Mouse (Mus musculus): ENCODE measurements at regions not wholly inside any gene's neighbourhood (a gene's known extent, or its start where the extent isn't known, plus 50 kb on each side); places are given as distances from the start of the nearest gene placed in this dataset.
"Not testable (repeated sequence)": the region's sequence is repeated elsewhere in the genome, so short reads cannot be mapped to it uniquely, and the experiment has no call there.

DNA sequence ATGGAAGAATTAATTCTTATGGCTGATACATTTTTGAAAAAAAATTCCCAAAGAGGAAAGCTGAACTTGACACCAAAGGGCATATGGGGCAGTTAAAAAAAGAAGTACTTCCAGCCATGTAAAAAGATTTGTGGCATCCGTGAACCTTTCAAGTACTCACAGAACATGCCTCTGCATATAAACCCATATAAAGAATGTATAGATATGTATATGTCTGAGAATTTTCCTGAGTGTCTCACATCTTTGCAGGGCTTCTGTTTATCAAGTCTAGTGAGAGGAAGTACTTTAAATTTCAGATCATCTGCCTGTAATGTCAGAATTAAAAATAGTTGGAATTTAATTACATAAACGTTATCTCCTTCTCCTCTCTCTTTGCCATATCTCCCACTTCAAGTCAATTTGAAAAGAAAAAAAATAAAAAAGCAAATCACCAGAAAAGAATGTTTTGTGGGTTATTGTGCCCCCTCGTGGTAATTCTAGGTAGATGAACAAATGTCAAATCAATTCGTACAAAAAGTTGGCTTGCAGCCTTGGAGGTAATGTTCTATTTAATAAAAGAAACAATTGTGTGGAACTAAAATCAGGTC, 400.4 kb downstream of the Trib2 start:
- intact Hi-C loops (cut with DNase I) = no loop called here
- H3K27ac ChIP-seq = no peak overlapping the region
- peak; percentile 11; the same call in 1 of the 2 replicates for TF ChIP-seq CTCF (IDR thresholded peaks at IDR 0.05)
- no peak overlapping the region for H3K4me3 ChIP-seq
- no peak for DNase-seq

DNA sequence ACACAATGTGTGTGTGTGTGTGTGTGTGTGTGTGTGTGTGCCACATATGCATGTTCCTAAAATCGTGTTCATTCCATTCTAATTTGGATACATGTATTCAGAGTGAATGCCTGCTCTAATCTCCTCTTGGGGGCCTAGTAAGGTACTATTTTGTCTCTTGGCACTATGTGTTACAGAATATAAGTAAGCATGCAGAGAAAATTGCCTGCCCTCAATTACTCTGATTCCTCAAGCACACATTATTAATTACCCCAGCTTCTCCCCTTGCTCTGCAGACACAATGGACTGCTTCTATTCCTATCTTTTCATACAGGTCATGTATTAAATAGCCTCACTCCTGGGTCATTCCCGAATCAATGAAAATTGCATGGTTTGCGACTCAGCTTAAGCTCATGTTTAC, 406.3 kb downstream of the Trib2 start:
- Histone ChIP-seq H3K27ac (no peak overlapping the region), H3K4me3 (no peak overlapping the region)
- intact Hi-C loops (cut with DNase I) = no loop called here
- DNase-seq = no peak
- TF ChIP-seq CTCF (IDR thresholded peaks at IDR 0.05) = no peak

DNA sequence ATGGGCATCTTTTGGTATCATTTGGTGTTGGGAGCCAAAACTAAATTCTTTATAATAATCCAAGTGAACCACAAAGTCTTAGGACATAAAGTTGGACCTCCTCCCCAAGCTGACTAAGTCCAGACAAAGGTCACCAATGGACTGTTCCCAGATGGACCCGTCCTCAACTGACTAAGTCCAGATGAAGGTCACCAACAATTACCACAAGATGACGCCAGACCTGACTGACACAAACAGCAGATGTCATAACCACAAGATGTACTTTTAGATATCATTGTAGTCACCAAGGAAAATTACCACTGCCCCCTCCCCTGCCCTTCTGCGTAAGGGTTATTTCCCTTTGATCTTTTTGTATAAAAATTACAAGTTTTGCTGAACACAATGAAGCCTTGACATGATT, 409.1 kb downstream of the Trib2 start:
- H3K27ac ChIP-seq; intact Hi-C loops (cut with DNase I); DNase-seq; H3K4me3 ChIP-seq: not testable (repeated sequence)

DNA sequence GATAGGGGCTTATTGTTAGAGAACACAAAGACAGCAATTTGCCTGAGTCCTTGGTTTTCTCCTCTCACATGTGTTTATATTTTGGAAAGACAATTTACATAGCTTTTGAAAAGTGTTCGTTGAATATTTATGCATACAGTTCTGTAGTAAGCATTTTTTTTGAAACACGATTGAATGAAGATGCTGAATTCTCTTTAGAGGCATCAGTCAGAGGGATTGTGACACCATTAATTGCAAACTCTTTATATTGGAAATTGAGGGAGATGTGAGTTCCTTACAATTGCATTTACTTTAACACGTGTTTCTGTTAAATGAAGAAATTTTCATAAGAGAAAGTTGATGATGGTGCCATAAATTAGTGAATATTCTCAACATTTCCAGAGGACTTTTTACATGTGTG, 424.1 kb downstream of the Trib2 start:
- Histone ChIP-seq H3K27ac (no peak overlapping the region), H3K4me3 (no peak overlapping the region)
- TF ChIP-seq CTCF (IDR thresholded peaks at IDR 0.05) = no peak
- DNase-seq = no peak
- intact Hi-C loops (cut with DNase I) = no loop called here

DNA sequence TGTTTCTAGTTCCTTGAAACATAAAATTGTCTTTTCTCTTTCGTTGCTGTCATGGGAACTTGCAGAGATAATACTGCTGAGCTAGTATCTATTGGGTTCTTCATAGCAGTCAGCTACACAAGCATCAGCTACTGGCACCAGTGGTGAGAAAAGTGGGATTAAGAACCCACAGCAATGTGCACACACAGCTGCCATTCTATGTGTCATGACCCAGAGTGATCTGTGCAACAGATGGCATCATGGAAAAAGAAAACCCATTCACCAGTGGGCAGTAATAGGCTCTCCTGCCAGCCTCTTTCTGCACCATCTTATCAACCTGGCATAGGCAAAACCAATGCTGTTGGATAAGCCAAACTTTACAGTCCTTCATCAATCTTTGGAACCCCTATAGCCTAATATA, 428.1 kb downstream of the Trib2 start:
- DNase-seq = no peak
- intact Hi-C loops (cut with DNase I) = no loop called here
- TF ChIP-seq CTCF (IDR thresholded peaks at IDR 0.05) = no peak

DNA sequence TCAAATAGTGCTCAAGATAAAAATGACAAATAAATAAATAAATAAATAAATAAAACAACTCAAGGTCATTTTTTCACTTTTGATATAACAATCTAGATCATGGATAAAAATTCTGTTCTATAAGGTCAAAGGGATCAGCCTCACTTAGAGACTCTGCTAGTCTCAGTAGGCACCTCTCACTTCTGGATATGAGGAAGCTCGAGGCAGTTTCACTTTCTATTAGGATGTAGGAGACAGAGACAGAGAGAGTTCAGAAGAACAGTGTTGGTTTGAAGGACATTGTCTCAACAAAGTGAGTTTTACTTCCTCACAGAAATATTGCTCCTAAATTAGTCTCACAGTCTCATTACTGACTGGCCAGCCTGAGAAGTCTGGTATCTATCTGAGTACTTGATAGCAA, 458.9 kb downstream of the Trib2 start:
- DNase-seq = no peak
- intact Hi-C loops (cut with DNase I) = no loop called here
- no peak overlapping the region for H3K27ac ChIP-seq
- no peak for TF ChIP-seq CTCF (IDR thresholded peaks at IDR 0.05)
- no peak overlapping the region for H3K4me3 ChIP-seq

More for the DNA sequence above, 428.1 kb downstream of the Trib2 start:
- Histone ChIP-seq H3K27ac (no peak overlapping the region), H3K4me3 (no peak overlapping the region)

DNA sequence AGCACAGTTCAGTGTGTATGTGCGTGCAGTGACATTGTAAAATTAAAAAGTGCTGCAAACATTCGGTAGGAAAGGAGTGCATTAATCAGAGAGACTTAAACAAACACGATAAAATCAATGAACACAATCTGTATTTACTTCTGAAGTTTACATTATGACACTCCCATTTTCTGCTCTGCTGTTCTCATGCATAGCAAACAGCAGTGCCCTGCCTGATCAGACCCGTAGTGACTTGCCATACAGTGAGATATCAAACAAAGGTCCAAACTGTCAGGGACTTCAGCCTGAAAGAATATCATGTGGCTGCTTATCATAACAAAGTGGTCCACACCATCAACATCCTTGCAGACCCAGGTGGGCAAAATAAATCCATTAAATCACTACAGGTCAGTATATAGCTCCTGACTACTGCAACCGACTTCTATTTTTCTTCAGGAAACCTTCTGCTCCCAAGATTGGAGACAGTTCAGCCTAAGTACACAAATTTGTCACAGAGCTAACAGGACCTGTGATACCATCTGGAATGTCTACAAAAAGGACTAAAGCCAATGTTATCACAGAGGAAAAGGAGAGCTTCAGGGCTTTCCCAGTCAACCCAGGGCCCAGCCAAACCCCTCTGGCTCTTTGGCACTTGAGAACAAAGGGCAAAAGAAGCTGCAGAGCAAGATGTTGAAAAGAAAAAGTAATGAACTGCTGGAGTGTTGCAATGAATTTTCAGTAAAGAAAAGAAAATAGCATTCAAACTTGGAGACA, 495.8 kb downstream of the Trib2 start:
- intact Hi-C loops (cut with DNase I) = no loop called here
- Histone ChIP-seq H3K4me3 (no peak overlapping the region), H3K27ac (no peak overlapping the region)
- no peak for DNase-seq
- TF ChIP-seq CTCF (IDR thresholded peaks at IDR 0.05) = no peak

DNA sequence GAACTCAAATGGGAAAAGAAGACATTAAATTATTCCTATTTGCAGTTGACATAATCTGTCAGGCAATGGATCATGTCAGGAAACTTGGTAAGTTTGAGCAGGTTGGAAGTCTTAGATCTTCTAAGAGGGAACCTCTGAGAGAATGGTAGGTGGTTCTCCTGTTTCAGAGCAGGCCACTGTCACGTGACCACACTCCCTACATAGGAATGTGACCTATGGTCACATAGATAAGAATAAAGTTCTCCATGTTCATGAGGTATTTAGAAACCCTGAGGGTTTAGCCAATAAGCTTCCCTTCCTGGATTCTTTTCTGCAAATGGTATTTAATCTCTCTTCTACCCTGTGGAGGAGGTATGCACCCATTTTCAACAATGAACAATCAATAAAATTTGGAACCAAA, 497.1 kb downstream of the Trib2 start:
- intact Hi-C loops (cut with DNase I) = no loop called here

DNA sequence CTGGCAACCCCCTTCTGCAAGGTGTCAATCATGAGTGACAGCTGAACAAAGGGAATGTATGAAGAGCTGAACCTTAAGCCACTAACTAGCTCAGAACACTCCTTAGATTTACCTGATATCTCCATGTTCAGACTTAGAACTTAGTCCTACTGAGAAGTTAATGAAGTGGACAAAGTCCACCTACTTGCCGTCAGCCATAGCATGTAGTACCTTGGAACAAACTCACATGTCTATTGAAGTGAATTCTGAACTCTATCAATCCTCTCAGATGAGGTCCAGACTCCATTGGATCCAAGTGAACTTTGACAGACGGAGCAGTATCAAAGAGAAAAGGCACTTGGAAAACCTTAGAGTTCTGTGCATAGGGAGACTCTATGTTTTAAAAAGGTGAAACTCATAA, 521.8 kb downstream of the Trib2 start:
- TF ChIP-seq CTCF (IDR thresholded peaks at IDR 0.05) = no peak
- Histone ChIP-seq H3K4me3 (no peak overlapping the region), H3K27ac (no peak overlapping the region)
- DNase-seq = no peak
- intact Hi-C loops (cut with DNase I) = no loop called here

More for the DNA sequence above, 497.1 kb downstream of the Trib2 start:
- Histone ChIP-seq H3K4me3 (no peak overlapping the region), H3K27ac (no peak overlapping the region)
- TF ChIP-seq CTCF (IDR thresholded peaks at IDR 0.05) = no peak
- DNase-seq = no peak

DNA sequence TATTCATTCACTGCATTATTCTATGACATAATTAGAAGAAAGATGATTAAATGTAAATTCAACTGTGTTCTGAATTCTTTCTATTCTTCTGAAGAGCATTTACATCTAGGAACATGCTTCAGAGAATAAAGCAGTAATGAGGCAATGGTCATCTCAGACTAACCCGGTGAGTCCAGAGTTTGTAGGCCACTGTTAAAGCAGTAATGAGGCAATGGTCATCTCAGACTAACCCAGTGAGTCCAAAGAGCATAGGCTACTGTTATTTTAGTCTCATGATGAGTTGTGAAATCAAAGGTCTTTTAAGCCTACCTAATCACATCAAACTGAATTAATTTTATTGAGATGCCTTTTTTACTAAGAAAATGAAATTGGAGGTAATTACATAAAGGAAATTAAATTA, 554.6 kb downstream of the Trib2 start:
- H3K27ac ChIP-seq = no peak overlapping the region
- no peak for DNase-seq
- TF ChIP-seq CTCF (IDR thresholded peaks at IDR 0.05) = no peak
- no peak overlapping the region for H3K4me3 ChIP-seq
- intact Hi-C loops (cut with DNase I) = no loop called here

DNA sequence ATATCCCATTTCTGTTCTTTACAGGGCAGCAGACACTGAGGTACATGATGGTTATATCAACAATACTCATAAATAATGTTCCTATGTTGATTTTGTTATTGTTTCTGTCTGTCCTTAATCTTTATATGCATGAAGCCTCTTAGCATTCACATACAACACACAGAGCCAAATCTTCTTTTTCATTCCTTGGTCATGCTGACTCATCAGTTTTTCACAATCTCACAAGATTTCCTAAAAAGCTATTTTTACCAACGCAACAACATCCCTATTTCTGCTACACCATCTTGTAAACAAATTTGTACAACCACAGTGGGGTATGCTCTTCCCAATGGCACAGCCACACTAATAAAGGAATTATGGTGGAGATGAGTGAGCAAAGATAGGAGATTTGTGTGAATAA, 555.1 kb downstream of the Trib2 start:
- H3K4me3 ChIP-seq = no peak overlapping the region
- no peak overlapping the region for H3K27ac ChIP-seq
- no peak for DNase-seq
- intact Hi-C loops (cut with DNase I) = no loop called here
- no peak for TF ChIP-seq CTCF (IDR thresholded peaks at IDR 0.05)

DNA sequence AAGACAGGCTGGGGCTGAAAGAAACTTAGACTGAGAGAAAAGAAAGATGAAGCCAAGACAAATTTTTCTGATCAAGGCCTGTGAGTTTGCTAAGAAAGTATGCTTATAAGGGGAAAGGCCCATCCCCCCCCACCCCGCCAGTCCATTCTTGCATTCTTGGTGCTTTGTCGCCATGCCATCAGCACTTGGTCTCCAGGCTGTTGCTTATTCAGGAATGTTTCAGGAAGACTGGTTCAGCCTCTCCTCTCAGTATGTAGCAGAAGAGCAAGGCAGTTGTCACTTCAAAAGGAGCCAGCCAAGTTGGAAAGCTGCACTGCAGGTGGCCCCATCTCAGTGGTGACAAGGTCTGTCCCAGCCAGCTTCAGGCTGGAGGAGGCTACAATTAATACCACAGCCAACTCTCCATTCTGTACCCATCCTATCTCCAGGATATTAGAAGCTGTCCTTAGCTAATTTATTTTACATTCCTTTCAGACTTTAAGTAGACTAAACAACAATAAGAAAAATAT, 555.8 kb downstream of the Trib2 start:
- Histone ChIP-seq H3K4me3 (no peak overlapping the region), H3K27ac (no peak overlapping the region)
- intact Hi-C loops (cut with DNase I) = no loop called here
- DNase-seq = no peak
- no peak for TF ChIP-seq CTCF (IDR thresholded peaks at IDR 0.05)

DNA sequence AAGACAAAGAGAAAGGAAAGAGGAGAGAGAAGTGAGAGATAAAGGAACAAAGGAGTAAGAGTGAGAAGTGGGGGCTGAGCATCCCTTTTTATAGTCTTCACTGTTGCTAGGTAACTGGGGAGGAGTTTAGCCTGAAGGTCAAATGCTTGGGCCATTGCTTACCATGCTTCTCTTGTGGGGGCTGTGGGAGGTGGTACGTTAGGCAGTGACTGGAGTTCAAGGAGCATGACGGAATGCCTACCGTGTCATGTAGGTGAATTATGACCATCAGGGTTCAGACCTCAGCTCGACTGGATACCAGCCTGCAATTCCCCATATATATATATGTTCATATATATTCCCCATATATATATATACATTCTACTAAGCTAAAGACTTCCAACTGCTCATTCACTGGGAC, 571.8 kb downstream of the Trib2 start:
- no peak for TF ChIP-seq CTCF (IDR thresholded peaks at IDR 0.05)
- DNase-seq = no peak
- no peak overlapping the region for H3K4me3 ChIP-seq
- no peak overlapping the region for H3K27ac ChIP-seq
- intact Hi-C loops (cut with DNase I) = no loop called here
